Mouse (Mus musculus) MEL (cell line): Measurements from ENCODE around the gene Ccdc155. TPM values are rescaled to one million over a fixed set of nuclear protein-coding genes. Genes with fewer than 3 reads are reported as not detected.
A peak's percentile ranks its signal among the peaks of the same experiment; 100 is the strongest.

Experiments used
- DNase-seq: peaks from one replicate; pipeline ENCODE4 v3.0.0; 2011; ENCODE audit warnings: low read depth, low spot score
- H3K27ac ChIP-seq: 2 replicates; pipeline ENCODE4 v1.5.1; 2012; ENCODE audit warnings: low read depth, mild to moderate bottlenecking, control low read depth, low read length, moderate library complexity; ENCODE audit not compliant: control insufficient read depth
- H3K27me3 ChIP-seq, 2 experiments: fragments of 150-350 bp in 1 of 2; sonication (generic) in 1 of 2; 2 replicates each; pipeline ENCODE4 v1.6.1; 2012; ENCODE audit warnings: low read length in 2 of 2, mild to moderate bottlenecking in 2 of 2, improper control_type of control experiment in 1 of 2, moderate library complexity in 1 of 2; ENCODE audit not compliant: insufficient read depth in 2 of 2, control insufficient read depth in 1 of 2
- H3K36me3 ChIP-seq, 2 experiments: 2 replicates each; pipeline ENCODE4 v1.6.1; 2012 to 2014; ENCODE audit warnings: low read length in 2 of 2, improper control_type of control experiment in 1 of 2, inconsistent platforms in 1 of 2, mild to moderate bottlenecking in 1 of 2; ENCODE audit not compliant: insufficient read depth in 2 of 2, control insufficient read depth in 1 of 2
- H3K4me1 ChIP-seq, 2 experiments: fragments of 150-350 bp in 1 of 2; sonication (generic) in 1 of 2; 2 replicates each; pipeline ENCODE4 v1.6.1; 2012; ENCODE audit warnings: low read length in 2 of 2, improper control_type of control experiment in 1 of 2, mild to moderate bottlenecking in 1 of 2; ENCODE audit not compliant: insufficient read depth in 2 of 2, control insufficient read depth in 1 of 2
- H3K4me3 ChIP-seq, 2 experiments: fragments of 150-350 bp in 1 of 2; sonication (generic) in 1 of 2; 2 replicates each; pipeline ENCODE4 v1.5.1; 2012; ENCODE audit warnings: low read depth in 2 of 2, low read length in 2 of 2, mild to moderate bottlenecking in 2 of 2, moderate library complexity in 2 of 2, control low read depth in 1 of 2, improper control_type of control experiment in 1 of 2; ENCODE audit not compliant: control insufficient read depth in 1 of 2, insufficient read depth in 1 of 2
- H3K79me2 ChIP-seq: 2 replicates; pipeline ENCODE4 v1.6.1; 2012; ENCODE audit warnings: mild to moderate bottlenecking, low read length, moderate library complexity; ENCODE audit not compliant: control insufficient read depth, poor library complexity, insufficient read depth
- H3K9ac ChIP-seq: 2 replicates; pipeline ENCODE4 v1.6.1; 2012; ENCODE audit warnings: low read depth, mild to moderate bottlenecking, control low read depth, low read length, moderate library complexity; ENCODE audit not compliant: control insufficient read depth, poor library complexity, severe bottlenecking
- H3K9me3 ChIP-seq: fragments of 150-350 bp; sonication (generic); replicated peaks from 2 replicates; pipeline ENCODE4 v1.6.1; 2012; ENCODE audit warnings: mild to moderate bottlenecking, low read length, improper control_type of control experiment, moderate library complexity; ENCODE audit not compliant: insufficient read depth
- BHLHE40 ChIP-seq: IDR thresholded peaks from 2 replicates; pipeline ENCODE4 v1.6.1; 2012; ENCODE audit warnings: low read depth, mild to moderate bottlenecking, inconsistent platforms, low read length, improper control_type of control experiment, borderline replicate concordance
- CHD1 ChIP-seq: IDR thresholded peaks from 2 replicates; pipeline ENCODE4 v1.6.1; 2012; ENCODE audit warnings: low read depth, mild to moderate bottlenecking, inconsistent platforms, low read length, improper control_type of control experiment
- CHD2 ChIP-seq: IDR thresholded peaks from 2 replicates; pipeline ENCODE4 v1.6.1; 2011; ENCODE audit warnings: low read length, improper control_type of control experiment
- CTCF ChIP-seq, 3 experiments: IDR thresholded peaks in 2 of 3; conservative IDR thresholded peaks in 1 of 3; 2 replicates each; pipeline ENCODE4 v1.5.1; 2011 to 2012; ENCODE audit warnings: low read length in 3 of 3, low read depth in 2 of 3, mild to moderate bottlenecking in 2 of 3, improper control_type of control experiment in 1 of 3, inconsistent platforms in 1 of 3, mixed read lengths in 1 of 3, moderate library complexity in 1 of 3; ENCODE audit not compliant: control insufficient read depth in 1 of 3, insufficient read depth in 1 of 3, poor library complexity in 1 of 3, severe bottlenecking in 1 of 3
- E2F4 ChIP-seq: IDR thresholded peaks from 2 replicates; pipeline ENCODE4 v1.6.1; 2011; ENCODE audit warnings: low read depth, low read length, improper control_type of control experiment, borderline replicate concordance
- GATA1 ChIP-seq: IDR thresholded peaks from 2 replicates; pipeline ENCODE4 v1.6.1; 2011; ENCODE audit warnings: low read depth, low read length, improper control_type of control experiment
- HCFC1 ChIP-seq: IDR thresholded peaks from 2 replicates; pipeline ENCODE4 v1.6.1; 2012; ENCODE audit warnings: low read depth, mild to moderate bottlenecking, inconsistent platforms, low read length, improper control_type of control experiment, moderate library complexity
- JUND ChIP-seq: IDR thresholded peaks from 2 replicates; pipeline ENCODE4 v1.6.1; 2011; ENCODE audit warnings: low read depth, mild to moderate bottlenecking, improper control_type of control experiment, low read length
- KAT2A ChIP-seq: conservative IDR thresholded peaks from 2 replicates; pipeline ENCODE4 v1.6.1; 2012; ENCODE audit warnings: low read depth, low read length, improper control_type of control experiment, inconsistent platforms
- MAX ChIP-seq: IDR thresholded peaks from 2 replicates; pipeline ENCODE4 v1.6.1; 2011; ENCODE audit warnings: low read length, improper control_type of control experiment
- MAZ ChIP-seq: IDR thresholded peaks from 2 replicates; pipeline ENCODE4 v1.6.1; 2012; ENCODE audit warnings: low read depth, mild to moderate bottlenecking, inconsistent platforms, low read length, improper control_type of control experiment
- MXI1 ChIP-seq: IDR thresholded peaks from 2 replicates; pipeline ENCODE4 v1.6.1; 2011; ENCODE audit warnings: mild to moderate bottlenecking, low read depth, low read length, improper control_type of control experiment
- MYB ChIP-seq: IDR thresholded peaks from 2 replicates; pipeline ENCODE4 v1.6.1; 2011; ENCODE audit warnings: mild to moderate bottlenecking, low read depth, low read length, improper control_type of control experiment
- MYC ChIP-seq: IDR thresholded peaks from 2 replicates; pipeline ENCODE4 v1.6.1; 2011; ENCODE audit warnings: low read depth, mild to moderate bottlenecking, low read length, improper control_type of control experiment, moderate library complexity
- NELFE ChIP-seq: IDR thresholded peaks from 2 replicates; pipeline ENCODE4 v1.6.1; 2011; ENCODE audit warnings: low read depth, low read length, improper control_type of control experiment
- RAD21 ChIP-seq: IDR thresholded peaks from 2 replicates; pipeline ENCODE4 v1.6.1; 2011; ENCODE audit warnings: mild to moderate bottlenecking, low read depth, low read length, improper control_type of control experiment
- SIN3A ChIP-seq: IDR thresholded peaks from 2 replicates; pipeline ENCODE4 v1.6.1; 2012; ENCODE audit warnings: low read length, improper control_type of control experiment, inconsistent platforms
- SMC3 ChIP-seq: IDR thresholded peaks from 2 replicates; pipeline ENCODE4 v1.6.1; 2011; ENCODE audit warnings: low read depth, low read length, improper control_type of control experiment
- TAL1 ChIP-seq: IDR thresholded peaks from 2 replicates; pipeline ENCODE4 v1.6.1; 2012; ENCODE audit warnings: mild to moderate bottlenecking, inconsistent platforms, low read length, moderate library complexity, mixed read lengths
- TBP ChIP-seq: IDR thresholded peaks from 2 replicates; pipeline ENCODE4 v1.8.0; 2011; ENCODE audit warnings: low read depth, low read length, improper control_type of control experiment
- TCF12 ChIP-seq: IDR thresholded peaks from 2 replicates; pipeline ENCODE4 v1.6.1; 2014; ENCODE audit warnings: low read depth, mild to moderate bottlenecking, inconsistent platforms, low read length, improper control_type of control experiment, moderate library complexity
- UBTF ChIP-seq: IDR thresholded peaks from 2 replicates; pipeline ENCODE4 v1.6.1; 2012; ENCODE audit warnings: low read depth, mild to moderate bottlenecking, inconsistent platforms, low read length, improper control_type of control experiment, moderate library complexity, borderline replicate concordance; ENCODE audit not compliant: insufficient read depth
- USF2 ChIP-seq, 2 experiments: IDR thresholded peaks; 2 replicates each; pipeline ENCODE4 v1.6.1; 2011 to 2012; ENCODE audit warnings: improper control_type of control experiment in 2 of 2, low read length in 2 of 2, borderline replicate concordance in 1 of 2, inconsistent platforms in 1 of 2, low read depth in 1 of 2, mild to moderate bottlenecking in 1 of 2; ENCODE audit not compliant: insufficient read depth in 1 of 2
- ZC3H11A ChIP-seq: IDR thresholded peaks from 2 replicates; pipeline ENCODE4 v1.6.1; 2012; ENCODE audit warnings: low read depth, mild to moderate bottlenecking, inconsistent platforms, low read length, improper control_type of control experiment
- ZKSCAN1 ChIP-seq: IDR thresholded peaks from 2 replicates; pipeline ENCODE4 v1.6.1; 2012; ENCODE audit warnings: low read depth, mild to moderate bottlenecking, inconsistent platforms, low read length, improper control_type of control experiment, moderate library complexity
- ZMIZ1 ChIP-seq: IDR thresholded peaks from 2 replicates; pipeline ENCODE4 v1.6.1; 2012; ENCODE audit warnings: low read depth, mild to moderate bottlenecking, inconsistent platforms, low read length, improper control_type of control experiment, moderate library complexity
- polyA plus RNA-seq, 2 experiments: library from polyadenylated mRNA; stranded (reverse) in 1 of 2; unstranded in 1 of 2; fragments of >175 nt in 1 of 2; fragments of >200 nt in 1 of 2; gene quantifications; 2 replicates each; pipeline versions ENCODE4 v1.2.1 to v1.2.4; 2012; ENCODE audit warnings: low replicate concordance in 2 of 2, low read depth in 1 of 2; ENCODE audit not compliant: insufficient read length in 2 of 2, insufficient read depth in 1 of 2, missing spikeins in 1 of 2
- total RNA-seq: library from RNA; depleted of rRNA; stranded (reverse); fragments of 300-350 nt; gene quantifications from 2 replicates; pipeline ENCODE4 v1.2.3, GENCODE M21; 2012

Ccdc155 gene
- total and polyA plus RNA-seq, 3 experiments, result 0.27 to 0.38 TPM; not detected in 1

- Histone ChIP-seq H3K79me2 (no peaks in the 10 kb centered on the region), H3K27ac (no peak overlapping the region), H3K27me3 (no peaks in the 10 kb centered on the region), H3K9me3 (no peaks in the 10 kb centered on the region), H3K4me3 (no peak overlapping the region), H3K9ac (no peak overlapping the region), H3K36me3 (peaks cover 0 to 8% of the 10 kb centered on the region in 2 experiments; a peak in 2 of 4 replicates), H3K4me1 (peaks cover 19 to 30% of the 10 kb centered on the region in 2 experiments)
- no peak for TF ChIP-seq TCF12
- no peak for TF ChIP-seq CHD2
- TF ChIP-seq TAL1, result no peak
- TF ChIP-seq MAZ, result no peak
- no peak for TF ChIP-seq NELFE
- no peak for TF ChIP-seq MYC
- no peak for TF ChIP-seq ZC3H11A
- TF ChIP-seq GATA1, result no peak
- DNase-seq, result no peak
Measured at GRCm38 (mm10) chr7:45195341-45196175, 9.1 kb downstream of the Ccdc155 start.

- no peaks in the 10 kb centered on the region for H3K9me3 ChIP-seq
- peaks cover 0 to 14% of the 10 kb centered on the region in 2 experiments; a peak in 2 of 4 replicates for H3K36me3 ChIP-seq
- H3K27me3 ChIP-seq, result no peaks in the 10 kb centered on the region
- 0 out of 4 replicates have a peak overlapping the region, but pooled peaks of 1 of the 2 experiments have one; percentile 1 for H3K4me3 ChIP-seq
- H3K27ac ChIP-seq, result no peak overlapping the region
- H3K79me2 ChIP-seq, result no peaks in the 10 kb centered on the region
- peak; percentile 90 for DNase-seq
- H3K4me1 ChIP-seq, result peaks cover 26 to 41% of the 10 kb centered on the region in 2 experiments
- H3K9ac ChIP-seq, result peak overlapping the region; percentile 21; the same call in 1 of the 2 replicates
- no peak for TF ChIP-seq HCFC1
- TF ChIP-seq ZMIZ1, result no peak
- TF ChIP-seq MYB, result no peak
- TF ChIP-seq USF2 (IDR thresholded peaks at IDR 0.05; ENCODE audit: borderline replicate concordance in 1 of 2, insufficient read depth in 1 of 2, low read depth in 1 of 2, low read length in 2 of 2), result no peak
- TF ChIP-seq E2F4, result no peak
- no peak for TF ChIP-seq KAT2A
- no peak for TF ChIP-seq JUND
- 0 out of 6 replicates have a peak, but pooled peaks of 1 of the 3 experiments have one; percentile 19 for TF ChIP-seq CTCF (IDR thresholded peaks at IDR 0.05 in 2 of 3, conservative IDR thresholded peaks at IDR 0.05 in 1 of 3; ENCODE audit: control insufficient read depth in 1 of 3, insufficient read depth in 1 of 3, low read depth in 2 of 3, low read length in 3 of 3, poor library complexity in 1 of 3, severe bottlenecking in 1 of 3)
- TF ChIP-seq SIN3A, result no peak
- no peak for TF ChIP-seq MAZ
- no peak for TF ChIP-seq MXI1
- TF ChIP-seq UBTF, result no peak
- TF ChIP-seq ZC3H11A, result no peak
- TF ChIP-seq TBP, result 0 out of 2 replicates have a peak, but pooled peaks have one; percentile 30
- no peak for TF ChIP-seq CHD2
- TF ChIP-seq CHD1, result no peak
- no peak for TF ChIP-seq MYC
- 0 out of 2 replicates have a peak, but pooled peaks have one; percentile 9 for TF ChIP-seq SMC3
- no peak for TF ChIP-seq TAL1
- TF ChIP-seq RAD21, result no peak
- no peak for TF ChIP-seq ZKSCAN1
- TF ChIP-seq BHLHE40, result no peak
- TF ChIP-seq MAX, result no peak
- no peak for TF ChIP-seq GATA1
- TF ChIP-seq TCF12, result no peak
Measured at GRCm38 (mm10) chr7:45193871-45194785, 10.6 kb downstream of the Ccdc155 start.
